ENCODE assay signal across 9 mouse cellular contexts in the genomic region with DNA sequence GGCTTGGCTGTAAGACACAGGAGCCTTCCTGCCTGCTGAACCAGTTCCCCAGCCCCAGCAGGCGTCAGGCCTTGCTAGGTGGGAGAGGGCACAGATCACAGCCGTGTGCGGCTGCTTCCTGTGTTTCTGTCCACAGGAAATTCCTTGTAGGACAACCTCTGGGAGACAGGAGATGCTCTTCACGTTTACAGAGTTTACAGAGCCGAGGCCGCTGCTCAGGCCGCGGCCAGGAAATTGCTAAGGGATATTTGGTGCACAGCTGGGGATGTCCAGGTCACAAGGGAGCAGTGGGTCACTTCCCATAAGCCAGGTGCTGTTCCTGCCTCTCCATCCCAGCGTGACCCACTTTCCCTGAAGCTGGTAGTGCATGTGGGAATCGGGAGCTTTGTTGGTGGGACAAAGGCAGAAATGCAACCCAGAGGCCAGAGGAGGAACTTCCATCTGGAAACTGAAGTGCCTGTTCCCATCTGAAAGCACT. TPM values are rescaled to one million over a fixed set of nuclear protein-coding genes. Genes with fewer than 3 reads are reported as not detected.
DNase-seq lines count a peak whose midpoint lies in the region; ATAC-seq lines count a peak whose summit lies in the region.
"Had no signal": no experiment of that assay in that cellular context is flagged by ENCODE, and none has a peak within 500 bp of the region (broad histone marks: within the 10 kb centered on the region; RNA-seq: fewer than 3 reads in every experiment).

No protein-coding gene starts in this region.

- H3K27ac ChIP-seq in hindbrain, embryonic 10.5 days, result peak overlapping the region; percentile 64
- no peak overlapping the region; the same call in 1 of the 2 replicates for H3K27ac ChIP-seq in hindbrain, embryonic 16.5 days (ENCODE audit: low read depth, low read length)
- H3K27ac ChIP-seq in neural tube, embryonic 15.5 days (replicated peaks), result 0 out of 2 replicates have a peak overlapping the region, but pooled peaks have one; percentile 18

- H3K4me3 ChIP-seq in hindbrain, embryonic 10.5 days, result peak overlapping the region; percentile 24
- H3K4me3 ChIP-seq in hindbrain, embryonic 16.5 days (ENCODE audit: low read length), result no peak overlapping the region
- H3K4me3 ChIP-seq in neural tube, embryonic 15.5 days (replicated peaks), result no peak overlapping the region

- H3K4me2 ChIP-seq in hindbrain, embryonic 16.5 days (ENCODE audit: low read length), result no peak overlapping the region
- no peak overlapping the region for H3K4me2 ChIP-seq in neural tube, embryonic 15.5 days

- H3K36me3 ChIP-seq in hindbrain, embryonic 10.5 days, result no peaks in the 10 kb centered on the region
- no peaks in the 10 kb centered on the region for H3K36me3 ChIP-seq in hindbrain, embryonic 16.5 days (ENCODE audit: control insufficient read depth, insufficient read depth, low read length)
- no peaks in the 10 kb centered on the region for H3K36me3 ChIP-seq in neural tube, embryonic 15.5 days

- peaks cover 11% of the 10 kb centered on the region; the same call in 1 of the 2 replicates for H3K4me1 ChIP-seq in hindbrain, embryonic 10.5 days (replicated peaks)
- H3K4me1 ChIP-seq in hindbrain, embryonic 16.5 days (ENCODE audit: control insufficient read depth, insufficient read depth, low read depth, low read length), result no peaks in the 10 kb centered on the region
- H3K4me1 ChIP-seq in neural tube, embryonic 15.5 days, result no peaks in the 10 kb centered on the region; the same call in 1 of the 2 replicates

- peak; percentile 52 for DNase-seq in hindbrain, embryonic 10.5 days (ENCODE audit: low spot score)
- DNase-seq in kidney, adult 9 months, result peak; percentile 38
- DNase-seq in cerebellum, adult 11 months, result no peak
- no peak for DNase-seq in testis, postnatal 14 days (ENCODE audit: low spot score)
- DNase-seq in layer of hippocampus, postnatal 25 days (ENCODE audit: extremely low spot score in 1 of 2, low spot score in 1 of 2), result no peak

- WGBS in hindbrain, embryonic 10.5 days, result 37% methylated on average over 10 of the region's 10 CpGs
- WGBS in hindbrain, embryonic 16.5 days, result 46% methylated on average over 10 of the region's 10 CpGs
- WGBS in neural tube, embryonic 15.5 days, result 49% methylated on average over 10 of the region's 10 CpGs

- no peak for ATAC-seq in hindbrain, embryonic 16.5 days
- ATAC-seq in granulocyte monocyte progenitor cell, adult 5-6 weeks (replicated peaks; ENCODE audit: poor library complexity, severe bottlenecking), result 0 out of 2 replicates have a peak, but pooled peaks have one; percentile 7
- ATAC-seq in neural tube, embryonic 15.5 days (ENCODE audit: low FRiP score), result no peak

- no peaks in the 10 kb centered on the region for H3K9me3 ChIP-seq in hindbrain, embryonic 10.5 days
- no peaks in the 10 kb centered on the region for H3K9me3 ChIP-seq in hindbrain, embryonic 16.5 days (ENCODE audit: control insufficient read depth, low read length)
- H3K9me3 ChIP-seq in neural tube, embryonic 15.5 days (replicated peaks), result no peaks in the 10 kb centered on the region

- H3K9ac ChIP-seq in hindbrain, embryonic 16.5 days (ENCODE audit: low read depth, low read length), result no peak overlapping the region
- no peak overlapping the region for H3K9ac ChIP-seq in neural tube, embryonic 15.5 days (replicated peaks)

- no peaks in the 10 kb centered on the region for H3K27me3 ChIP-seq in hindbrain, embryonic 10.5 days (ENCODE audit: insufficient read depth, poor library complexity, severe bottlenecking)
- H3K27me3 ChIP-seq in hindbrain, embryonic 16.5 days (replicated peaks; ENCODE audit: control insufficient read depth, insufficient read depth, low read length), result no peaks in the 10 kb centered on the region
- H3K27me3 ChIP-seq in neural tube, embryonic 15.5 days (replicated peaks), result no peaks in the 10 kb centered on the region
- H3K27me3 ChIP-seq: CH12.LX had no signal

RNA-seq across cellular contexts. Expression of gene Atp5s, which starts 27.2 kb away (rescaled TPM):
- 20.3 and 21.2 TPM in 2 replicates for polyA plus RNA-seq in hindbrain, embryonic 10.5 days (2016; fragmentation: Nextera tagmentation; extraction: Ambion mirVana)
- 38.9 and 42.6 TPM in 2 replicates for polyA plus RNA-seq in hindbrain, embryonic 16.5 days (2015; fragmentation: Nextera tagmentation; extraction: Ambion mirVana)
- 18.9 and 30.4 TPM in 2 replicates for total RNA-seq in granulocyte monocyte progenitor cell, adult 5-6 weeks (2014; fragmentation: Nextera tagmentation)
- 11.2 and 13.6 TPM in 2 replicates for total RNA-seq in granulocyte monocyte progenitor cell, adult 5-6 weeks (2017)
- polyA plus RNA-seq in neural tube, embryonic 15.5 days (2015; fragmentation: Nextera tagmentation; extraction: Ambion mirVana), result 37.6 and 40.3 TPM in 2 replicates
- total RNA-seq in layer of hippocampus, postnatal 25 days (2021), result 10 to 100 TPM; 31.9 to 34.7 TPM

RNA-seq across cellular contexts. Expression of gene L2hgdh, which starts 27.2 kb away (rescaled TPM):
- polyA plus RNA-seq in hindbrain, embryonic 10.5 days (2016; fragmentation: Nextera tagmentation; extraction: Ambion mirVana), result 12.8 and 17.2 TPM in 2 replicates
- 14.4 and 15.3 TPM in 2 replicates for polyA plus RNA-seq in hindbrain, embryonic 16.5 days (2015; fragmentation: Nextera tagmentation; extraction: Ambion mirVana)
- 21.0 and 39.0 TPM in 2 replicates for total RNA-seq in granulocyte monocyte progenitor cell, adult 5-6 weeks (2014; fragmentation: Nextera tagmentation)
- 26.4 and 34.6 TPM in 2 replicates for total RNA-seq in granulocyte monocyte progenitor cell, adult 5-6 weeks (2017)
- 12.6 and 13.4 TPM in 2 replicates for polyA plus RNA-seq in neural tube, embryonic 15.5 days (2015; fragmentation: Nextera tagmentation; extraction: Ambion mirVana)
- 10 to 100 TPM; 14.3 to 15.8 TPM for total RNA-seq in layer of hippocampus, postnatal 25 days (2021)

RNA-seq across cellular contexts. Expression of gene Cdkl1, which starts 39.2 kb away (rescaled TPM):
- polyA plus RNA-seq in hindbrain, embryonic 10.5 days (2016; fragmentation: Nextera tagmentation; extraction: Ambion mirVana), result 0.62 and 0.71 TPM in 2 replicates
- polyA plus RNA-seq in hindbrain, embryonic 16.5 days (2015; fragmentation: Nextera tagmentation; extraction: Ambion mirVana), result 13.2 and 16.5 TPM in 2 replicates
- not detected in 2 replicates for total RNA-seq in granulocyte monocyte progenitor cell, adult 5-6 weeks (2014; fragmentation: Nextera tagmentation)
- not detected in 2 replicates for total RNA-seq in granulocyte monocyte progenitor cell, adult 5-6 weeks (2017)
- polyA plus RNA-seq in neural tube, embryonic 15.5 days (2015; fragmentation: Nextera tagmentation; extraction: Ambion mirVana), result 9.3 and 11.9 TPM in 2 replicates
- 10 to 100 TPM; 20.5 to 20.9 TPM for total RNA-seq in layer of hippocampus, postnatal 25 days (2021)
- total RNA-seq: CH12.LX had no signal

Comparison
In these comparisons a context has a peak if more than half of its experiments do, and no peak if none do; other contexts are left out.
1. DNase-seq: peak in hindbrain, embryonic 10.5 days (single experiment) and kidney, adult 9 months (single experiment); none in cerebellum, adult 11 months (single experiment), testis, postnatal 14 days (single experiment) and layer of hippocampus, postnatal 25 days (0 of 2).